Comparison of ENCODE assay signal across 9 mouse cellular contexts in the genomic region with DNA sequence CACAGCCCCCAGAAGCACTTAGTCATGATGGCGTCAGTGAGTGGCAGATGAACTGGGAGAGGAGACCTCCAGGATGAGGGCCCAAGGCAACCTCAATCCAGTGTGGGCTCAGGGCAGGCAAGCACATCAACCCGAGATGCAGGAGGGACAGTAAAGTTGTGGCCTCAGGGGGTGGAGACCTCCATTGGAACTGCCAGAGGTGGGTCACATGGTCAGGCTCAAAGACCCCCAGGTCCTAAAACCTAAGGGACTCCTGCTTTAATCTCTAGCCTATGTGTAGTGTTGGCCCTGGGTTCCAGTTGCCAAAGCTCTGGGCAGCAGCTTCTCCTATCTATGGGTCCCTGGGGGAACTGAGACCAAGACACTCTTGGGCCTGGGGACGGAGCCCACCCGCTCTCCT. TPM values are rescaled to one million over a fixed set of nuclear protein-coding genes. Genes with fewer than 3 reads are reported as not detected.
A peak's percentile ranks its signal among the peaks of the same experiment; 100 is the strongest.
DNase-seq lines count a peak whose midpoint lies in the region; ATAC-seq lines count a peak whose summit lies in the region.
"Had no signal": no experiment of that assay in that cellular context is flagged by ENCODE, and none has a peak within 500 bp of the region (broad histone marks: within the 10 kb centered on the region; RNA-seq: fewer than 3 reads in every experiment).

No protein-coding gene starts in this region.

- no peaks in the 10 kb centered on the region for H3K36me3 ChIP-seq in kidney, embryonic 15.5 days
- no peaks in the 10 kb centered on the region for H3K36me3 ChIP-seq in embryonic facial prominence, embryonic 10.5 days (replicated peaks)
- H3K36me3 ChIP-seq in liver, embryonic 12.5 days: no peaks in the 10 kb centered on the region

- H3K4me2 ChIP-seq in kidney, embryonic 15.5 days: no peak overlapping the region
- H3K4me2 ChIP-seq in liver, embryonic 12.5 days: no peak overlapping the region

- WGBS in kidney, embryonic 15.5 days: 74% methylated on average over 4 of the region's 4 CpGs
- 81% methylated on average over 4 of the region's 4 CpGs for whole genome bisulfite sequencing in embryonic facial prominence, embryonic 10.5 days
- 60% methylated on average over 4 of the region's 4 CpGs for WGBS in liver, embryonic 12.5 days (ENCODE audit: insufficient replicate concordance)

- H3K4me3 ChIP-seq in kidney, embryonic 15.5 days (replicated peaks): no peak overlapping the region
- no peak overlapping the region for H3K4me3 ChIP-seq in embryonic facial prominence, embryonic 10.5 days
- no peak overlapping the region for H3K4me3 ChIP-seq in liver, embryonic 12.5 days

- DNase-seq in adrenal gland, postnatal 10 days: peak; percentile 19
- no peak for DNase-seq in adrenal gland, postnatal 14 days
- DNase-seq in kidney, adult 11 months: no peak
- no peak for DNase-seq in embryonic facial prominence, embryonic 10.5 days (ENCODE audit: low spot score)
- DNase-seq in ovary, postnatal 10 days (ENCODE audit: low spot score): no peak
- DNase-seq in ovary, adult 18-20 months (ENCODE audit: low spot score): no peak

- H3K27me3 ChIP-seq in kidney, embryonic 15.5 days: no peaks in the 10 kb centered on the region
- 0 out of 2 replicates have a peak, but pooled peaks cover 4% of the 10 kb centered on the region for H3K27me3 ChIP-seq in embryonic facial prominence, embryonic 10.5 days (replicated peaks; ENCODE audit: low read depth, poor library complexity, severe bottlenecking)
- peaks cover 8% of the 10 kb centered on the region; the same call in 1 of the 2 replicates for H3K27me3 ChIP-seq in liver, embryonic 12.5 days (replicated peaks)

- no peak overlapping the region for H3K9ac ChIP-seq in kidney, embryonic 15.5 days
- no peak overlapping the region for H3K9ac ChIP-seq in liver, embryonic 12.5 days

- H3K27ac ChIP-seq in kidney, embryonic 15.5 days: peak overlapping the region; percentile 81
- H3K27ac ChIP-seq in embryonic facial prominence, embryonic 10.5 days (replicated peaks): peak overlapping the region; percentile 67; the same call in 1 of the 2 replicates
- H3K27ac ChIP-seq in liver, embryonic 12.5 days: peak overlapping the region; percentile 45; the same call in 1 of the 2 replicates

- H3K4me1 ChIP-seq in kidney, embryonic 15.5 days: peaks cover 36% of the 10 kb centered on the region
- H3K4me1 ChIP-seq in embryonic facial prominence, embryonic 10.5 days: peaks cover 30% of the 10 kb centered on the region
- H3K4me1 ChIP-seq in liver, embryonic 12.5 days: peaks cover 39% of the 10 kb centered on the region

- ATAC-seq in kidney, embryonic 15.5 days (replicated peaks; ENCODE audit: low FRiP score): no peak
- ATAC-seq in liver, embryonic 12.5 days: no peak

- H3K9me3 ChIP-seq in kidney, embryonic 15.5 days (replicated peaks): no peaks in the 10 kb centered on the region
- H3K9me3 ChIP-seq in embryonic facial prominence, embryonic 10.5 days: no peaks in the 10 kb centered on the region
- H3K9me3 ChIP-seq in liver, embryonic 12.5 days (replicated peaks): no peaks in the 10 kb centered on the region

RNA-seq across cellular contexts. Expression of gene Aldh3b1, which starts 0.8 kb away (rescaled TPM):
- total RNA-seq in adrenal gland, postnatal 10 days (2021): 10 to 100 TPM; 50.9 to 71.0 TPM
- 57.8 and 73.4 TPM in 2 replicates for total RNA-seq in adrenal gland, postnatal 14 days (2021)
- polyA plus RNA-seq in kidney, embryonic 15.5 days (2015; fragmentation: Nextera tagmentation; extraction: Ambion mirVana): 2.9 and 4.1 TPM in 2 replicates
- 0.48 and 0.81 TPM in 2 replicates for polyA plus RNA-seq in embryonic facial prominence, embryonic 10.5 days (2016; fragmentation: Nextera tagmentation; extraction: Ambion mirVana)
- polyA plus RNA-seq in liver, embryonic 12.5 days (2016; fragmentation: Nextera tagmentation; extraction: Ambion mirVana): 1.8 and 1.9 TPM in 2 replicates

RNA-seq across cellular contexts. Expression of gene Unc93b1, which starts 6.2 kb away (rescaled TPM):
- total RNA-seq in adrenal gland, postnatal 10 days (2021): 10 to 100 TPM; 42.5 to 47.5 TPM
- total RNA-seq in adrenal gland, postnatal 14 days (2021): 35.4 and 48.9 TPM in 2 replicates
- polyA plus RNA-seq in kidney, embryonic 15.5 days (2015; fragmentation: Nextera tagmentation; extraction: Ambion mirVana): 18.3 and 21.2 TPM in 2 replicates
- 7.3 and 8.4 TPM in 2 replicates for polyA plus RNA-seq in embryonic facial prominence, embryonic 10.5 days (2016; fragmentation: Nextera tagmentation; extraction: Ambion mirVana)
- polyA plus RNA-seq in liver, embryonic 12.5 days (2016; fragmentation: Nextera tagmentation; extraction: Ambion mirVana): 14.3 and 15.3 TPM in 2 replicates

RNA-seq across cellular contexts. Expression of gene Ndufs8, which starts 16.2 kb away (rescaled TPM):
- total RNA-seq in adrenal gland, postnatal 10 days (2021): 100 to 1,000 TPM; 409 to 436 TPM
- 440 and 447 TPM in 2 replicates for total RNA-seq in adrenal gland, postnatal 14 days (2021)
- polyA plus RNA-seq in kidney, embryonic 15.5 days (2015; fragmentation: Nextera tagmentation; extraction: Ambion mirVana): 344 and 353 TPM in 2 replicates
- polyA plus RNA-seq in embryonic facial prominence, embryonic 10.5 days (2016; fragmentation: Nextera tagmentation; extraction: Ambion mirVana): 250 and 258 TPM in 2 replicates
- polyA plus RNA-seq in liver, embryonic 12.5 days (2016; fragmentation: Nextera tagmentation; extraction: Ambion mirVana): 197 and 218 TPM in 2 replicates

RNA-seq across cellular contexts. Expression of gene Tcirg1, which starts 21.8 kb away (rescaled TPM):
- 10 to 100 TPM; 40.7 to 52.9 TPM for total RNA-seq in adrenal gland, postnatal 10 days (2021)
- 44.3 and 48.8 TPM in 2 replicates for total RNA-seq in adrenal gland, postnatal 14 days (2021)
- polyA plus RNA-seq in kidney, embryonic 15.5 days (2015; fragmentation: Nextera tagmentation; extraction: Ambion mirVana): 43.9 and 54.6 TPM in 2 replicates
- polyA plus RNA-seq in embryonic facial prominence, embryonic 10.5 days (2016; fragmentation: Nextera tagmentation; extraction: Ambion mirVana): 28.0 and 28.8 TPM in 2 replicates
- polyA plus RNA-seq in liver, embryonic 12.5 days (2016; fragmentation: Nextera tagmentation; extraction: Ambion mirVana): 24.7 and 26.1 TPM in 2 replicates

RNA-seq across cellular contexts. Expression of gene Aldh3b3, which starts 29.7 kb away (rescaled TPM):
- total RNA-seq in adrenal gland, postnatal 10 days (2021): under 1 TPM; 0.63 to 0.76 TPM
- total RNA-seq in adrenal gland, postnatal 14 days (2021): 0.41 and 0.44 TPM in 2 replicates
- polyA plus RNA-seq in kidney, embryonic 15.5 days (2015; fragmentation: Nextera tagmentation; extraction: Ambion mirVana): 0.06 TPM in 1 of 2 replicates, not detected in the other
- not detected in 2 replicates for polyA plus RNA-seq in embryonic facial prominence, embryonic 10.5 days (2016; fragmentation: Nextera tagmentation; extraction: Ambion mirVana)
- 0.04 TPM in 1 of 2 replicates, not detected in the other for polyA plus RNA-seq in liver, embryonic 12.5 days (2016; fragmentation: Nextera tagmentation; extraction: Ambion mirVana)
- total RNA-seq: neutrophil, adult 5-6 weeks had no signal
